Mouse (Mus musculus): Measurements from ENCODE around the gene Dtymk. TPM values are rescaled to one million over a fixed set of nuclear protein-coding genes. Genes with fewer than 3 reads are reported as not detected.

Dtymk gene
- polyA plus RNA-seq, 1 experiment from 2014 or later = 146 TPM

- peak; percentile 96 for ATAC-seq (replicated peaks)
Measured at GRCm38 (mm10) chr1:93825105-93825674, 23.5 kb upstream of the Dtymk start.

GRCm38 (mm10) chr1:93824609-93825008 is 22.9 kb upstream of the Dtymk start, which contains the start of gene D2hgdh:
TSS of gene D2hgdh (plus strand) at chr1:93824909.
- Histone ChIP-seq H3K9ac (peak within 1 kb of the TSS; percentile 50), H3K9me3 (no peaks in the 10 kb centered on the region), H3K27ac (peak within 1 kb of the TSS; percentile 98), H3K4me1 (peaks cover 17% of the 10 kb centered on the region), H3K4me2 (peak within 1 kb of the TSS; percentile 74), H3K4me3 (peak within 1 kb of the TSS; percentile 61), H3K36me3 (replicated peaks) (peaks cover 12% of the 10 kb centered on the region; the same call in 1 of the 2 replicates), H3K27me3 (replicated peaks) (no peaks in the 10 kb centered on the region)
- ATAC-seq (replicated peaks) = peak; percentile 21
- WGBS = 2% methylated on average over 10 of the region's 10 CpGs

More at GRCm38 (mm10) chr1:93825105-93825674, 23.5 kb upstream of the Dtymk start:
- peak overlapping the region; percentile 74 for H3K4me2 ChIP-seq
- peaks cover 6% of the 10 kb centered on the region; the same call in 1 of the 2 replicates for H3K36me3 ChIP-seq (replicated peaks)
- peak overlapping the region; percentile 61 for H3K4me3 ChIP-seq
- peak overlapping the region; percentile 50 for H3K9ac ChIP-seq
- under 1% methylated on average over 30 of the region's 30 CpGs for WGBS
- peaks cover 17% of the 10 kb centered on the region for H3K4me1 ChIP-seq
- peak overlapping the region; percentile 98 for H3K27ac ChIP-seq
- H3K9me3 ChIP-seq = no peaks in the 10 kb centered on the region
- no peaks in the 10 kb centered on the region for H3K27me3 ChIP-seq (replicated peaks)

- H3K4me3 ChIP-seq = peak overlapping the region; percentile 61; the same call in 1 of the 2 replicates
- H3K4me1 ChIP-seq = peaks cover 17% of the 10 kb centered on the region
- H3K9ac ChIP-seq = peak overlapping the region; percentile 50
- H3K27ac ChIP-seq = peak overlapping the region; percentile 98
- H3K4me2 ChIP-seq = peak overlapping the region; percentile 74
- ATAC-seq (replicated peaks) = no peak
- WGBS = 81% methylated on average over 3 of the region's 3 CpGs
- H3K9me3 ChIP-seq = no peaks in the 10 kb centered on the region
- peaks cover 17% of the 10 kb centered on the region; the same call in 1 of the 2 replicates for H3K36me3 ChIP-seq (replicated peaks)
- no peaks in the 10 kb centered on the region for H3K27me3 ChIP-seq (replicated peaks)
Measured at GRCm38 (mm10) chr1:93823796-93824495, 22.2 kb upstream of the Dtymk start.

GRCm38 (mm10) chr1:93818722-93819121 is 17.0 kb upstream of the Dtymk start:
- 83% methylated on average over 7 of the region's 7 CpGs for WGBS
- H3K4me1 ChIP-seq = no peaks in the 10 kb centered on the region
- peaks cover 55% of the 10 kb centered on the region for H3K36me3 ChIP-seq (replicated peaks)
- H3K4me3 ChIP-seq = no peak overlapping the region
- no peaks in the 10 kb centered on the region for H3K9me3 ChIP-seq
- H3K27ac ChIP-seq = no peak overlapping the region
- H3K4me2 ChIP-seq = no peak overlapping the region
- no peaks in the 10 kb centered on the region for H3K27me3 ChIP-seq (replicated peaks)
- no peak for ATAC-seq (replicated peaks)
- H3K9ac ChIP-seq = no peak overlapping the region

- H3K27ac ChIP-seq = no peak overlapping the region
- H3K4me2 ChIP-seq = no peak overlapping the region
- ATAC-seq (replicated peaks) = no peak
- no peak overlapping the region for H3K4me3 ChIP-seq
- H3K4me1 ChIP-seq = no peaks in the 10 kb centered on the region
- 92% methylated on average over 8 of the region's 8 CpGs for whole genome bisulfite sequencing
- peaks cover 62% of the 10 kb centered on the region for H3K36me3 ChIP-seq (replicated peaks)
- H3K27me3 ChIP-seq (replicated peaks) = no peaks in the 10 kb centered on the region
- H3K9ac ChIP-seq = no peak overlapping the region
- no peaks in the 10 kb centered on the region for H3K9me3 ChIP-seq
Measured at GRCm38 (mm10) chr1:93817823-93818532, 16.2 kb upstream of the Dtymk start.

GRCm38 (mm10) chr1:93811495-93812039 is 9.8 kb upstream of the Dtymk start:
- ATAC-seq (replicated peaks) = no peak
- Histone ChIP-seq H3K9ac (no peak overlapping the region), H3K4me1 (no peaks in the 10 kb centered on the region), H3K9me3 (no peaks in the 10 kb centered on the region), H3K36me3 (replicated peaks) (peaks cover 42% of the 10 kb centered on the region; the same call in 1 of the 2 replicates), H3K4me2 (no peak overlapping the region), H3K4me3 (no peak overlapping the region), H3K27me3 (replicated peaks) (no peaks in the 10 kb centered on the region), H3K27ac (no peak overlapping the region)
- WGBS = 94% methylated on average over 8 of the region's 8 CpGs

- Histone ChIP-seq H3K9ac (no peak overlapping the region), H3K36me3 (replicated peaks) (peaks cover 32% of the 10 kb centered on the region; the same call in 1 of the 2 replicates), H3K4me2 (no peak overlapping the region), H3K27ac (no peak overlapping the region), H3K4me1 (peaks cover 3% of the 10 kb centered on the region; the same call in 1 of the 2 replicates), H3K9me3 (no peaks in the 10 kb centered on the region), H3K4me3 (no peak overlapping the region), H3K27me3 (replicated peaks) (no peaks in the 10 kb centered on the region)
- WGBS = 96% methylated on average over 3 of the region's 3 CpGs
- no peak for ATAC-seq (replicated peaks)
Measured at GRCm38 (mm10) chr1:93810011-93810410, 8.3 kb upstream of the Dtymk start.

DNA sequence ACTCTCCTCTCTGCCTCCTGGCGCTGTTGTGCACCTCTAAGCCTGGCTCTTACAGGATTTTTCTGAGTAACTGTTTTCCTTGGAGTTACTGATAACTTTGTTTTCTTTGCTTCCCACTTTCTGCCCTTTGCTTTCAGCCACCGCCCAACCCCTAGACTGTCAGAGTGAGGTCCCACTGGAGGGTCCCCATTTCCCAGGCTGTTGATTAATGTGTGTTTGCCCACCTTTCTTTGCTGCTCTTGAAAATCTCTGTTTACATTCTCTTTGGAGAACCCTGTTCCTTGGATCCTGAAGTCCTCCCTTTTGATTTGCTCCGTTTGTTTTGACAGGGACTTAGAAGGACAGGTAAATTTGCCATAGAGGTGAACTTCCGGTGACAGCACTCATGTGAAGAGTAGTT is 7.1 kb upstream of the Dtymk start:
- no peak overlapping the region for H3K4me3 ChIP-seq
- 91% methylated on average over 4 of the region's 4 CpGs for WGBS
- H3K9ac ChIP-seq = no peak overlapping the region
- H3K36me3 ChIP-seq (replicated peaks) = peaks cover 31% of the 10 kb centered on the region; the same call in 1 of the 2 replicates
- H3K27me3 ChIP-seq (replicated peaks) = no peaks in the 10 kb centered on the region
- peaks cover 11% of the 10 kb centered on the region for H3K4me1 ChIP-seq
- no peak overlapping the region for H3K4me2 ChIP-seq
- ATAC-seq (replicated peaks) = no peak
- no peak overlapping the region for H3K27ac ChIP-seq
- H3K9me3 ChIP-seq = no peaks in the 10 kb centered on the region

GRCm38 (mm10) chr1:93805221-93805951 is 3.7 kb upstream of the Dtymk start:
- Histone ChIP-seq H3K27ac (no peak overlapping the region), H3K4me1 (peaks cover 32% of the 10 kb centered on the region), H3K9me3 (no peaks in the 10 kb centered on the region), H3K4me3 (no peak overlapping the region), H3K4me2 (peak overlapping the region; percentile 78; the same call in 1 of the 2 replicates), H3K9ac (no peak overlapping the region), H3K27me3 (replicated peaks) (no peaks in the 10 kb centered on the region), H3K36me3 (replicated peaks) (peaks cover 12% of the 10 kb centered on the region; the same call in 1 of the 2 replicates)
- 83% methylated on average over 5 of the region's 5 CpGs for WGBS
- ATAC-seq (replicated peaks) = no peak

- 86% methylated on average over 4 of the region's 4 CpGs for WGBS
- no peaks in the 10 kb centered on the region for H3K27me3 ChIP-seq (replicated peaks)
- peak overlapping the region; percentile 78 for H3K4me2 ChIP-seq
- no peak overlapping the region for H3K9ac ChIP-seq
- peak overlapping the region; percentile 84 for H3K4me3 ChIP-seq
- H3K27ac ChIP-seq = peak overlapping the region; percentile 98; the same call in 1 of the 2 replicates
- peaks cover 32% of the 10 kb centered on the region for H3K4me1 ChIP-seq
- no peaks in the 10 kb centered on the region for H3K9me3 ChIP-seq
- no peak for ATAC-seq (replicated peaks)
- H3K36me3 ChIP-seq (replicated peaks) = peaks cover 12% of the 10 kb centered on the region; the same call in 1 of the 2 replicates
Measured at GRCm38 (mm10) chr1:93804818-93805217, 3.1 kb upstream of the Dtymk start.
